Mouse (Mus musculus) forebrain, embryonic 13.5 days (tissue): ENCODE data around the gene Med13l. TPM values are rescaled to one million over a fixed set of nuclear protein-coding genes. Genes with fewer than 3 reads are reported as not detected.

Experiments used
- ATAC-seq: fragments of 200-750 bp; cut with Nextera tagmentation; 2 replicates; pipeline ENCODE4 v1.8.0; 2017
- H3K27ac ChIP-seq: fragments of 300-500 bp; sonication (generic); 2 replicates; pipeline ENCODE4 v1.5.1; 2015; ENCODE audit warnings: inconsistent platforms, mild to moderate bottlenecking, moderate library complexity
- H3K27me3 ChIP-seq: fragments of 300-500 bp; sonication (generic); 2 replicates; pipeline ENCODE4 v1.6.1; 2015; ENCODE audit warnings: mild to moderate bottlenecking, inconsistent platforms
- H3K36me3 ChIP-seq: fragments of 300-500 bp; sonication (generic); 2 replicates; pipeline ENCODE4 v1.6.1; 2015; ENCODE audit warnings: mild to moderate bottlenecking, inconsistent platforms; ENCODE audit not compliant: poor library complexity, severe bottlenecking
- H3K4me1 ChIP-seq: fragments of 300-500 bp; sonication (generic); 2 replicates; pipeline ENCODE4 v1.6.1; 2015; ENCODE audit warnings: inconsistent platforms
- H3K4me2 ChIP-seq: fragments of 300-500 bp; sonication (generic); 2 replicates; pipeline ENCODE4 v1.6.1; 2015; ENCODE audit warnings: inconsistent platforms, mild to moderate bottlenecking, moderate library complexity
- H3K4me3 ChIP-seq: fragments of 300-500 bp; sonication (generic); 2 replicates; pipeline ENCODE4 v1.5.1; 2015; ENCODE audit warnings: mild to moderate bottlenecking, inconsistent platforms
- H3K9ac ChIP-seq: fragments of 300-500 bp; sonication (generic); 2 replicates; pipeline ENCODE4 v1.6.1; 2015; ENCODE audit warnings: mild to moderate bottlenecking, inconsistent platforms
- H3K9me3 ChIP-seq: fragments of 300-500 bp; sonication (generic); replicated peaks from 2 replicates; pipeline ENCODE4 v1.6.1; 2016; ENCODE audit warnings: inconsistent platforms
- whole genome bisulfite sequencing: fragments of 180-500 bp; shearing (Covaris S2); methylation state at CpG from one replicate; pipeline ENCODE4 v1.1.7; 2015; 5-methylcytosine and 5-hydroxymethylcytosine counted together
- polyA plus RNA-seq: library from polyadenylated mRNA; unstranded; fragments of >200 nt; fragmentation: Nextera tagmentation; extraction: Ambion mirVana; gene quantifications from 2 replicates; pipeline ENCODE4 v1.2.1, GENCODE M21; 2015

Med13l gene
- polyA plus RNA-seq, 1 experiment from 2014 or later: 17.8 TPM

DNA sequence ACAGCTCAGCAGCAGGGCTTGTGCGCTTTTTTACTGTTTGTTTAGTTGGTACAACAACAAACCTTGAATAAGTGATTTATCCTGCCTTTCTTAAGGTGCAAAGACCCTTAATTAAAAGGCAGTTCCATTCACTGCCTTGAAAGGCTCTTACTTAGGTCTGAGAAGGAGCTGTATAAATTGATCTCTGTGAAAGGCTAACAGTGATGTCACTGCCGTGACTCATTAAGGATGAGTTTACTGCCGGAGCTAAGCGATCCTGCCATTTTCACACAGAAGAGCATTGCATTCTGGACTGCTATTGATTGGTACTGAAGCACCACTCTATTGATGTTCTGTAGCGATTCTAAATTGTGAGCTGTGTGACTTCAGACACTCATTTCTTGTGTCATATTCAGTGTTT, 113.4 kb downstream of the Med13l start:
- peak overlapping the region; percentile 12; the same call in 1 of the 2 replicates for H3K4me2 ChIP-seq
- no peak overlapping the region for H3K9ac ChIP-seq
- no peaks in the 10 kb centered on the region for H3K9me3 ChIP-seq
- no peaks in the 10 kb centered on the region for H3K27me3 ChIP-seq
- peaks cover 78% of the 10 kb centered on the region for H3K4me1 ChIP-seq
- peak overlapping the region; percentile 22; the same call in 1 of the 2 replicates for H3K27ac ChIP-seq
- no peaks in the 10 kb centered on the region for H3K36me3 ChIP-seq
- ATAC-seq: no peak; the same call in 1 of the 2 replicates
- no peak overlapping the region for H3K4me3 ChIP-seq
- 8% methylated on average over 5 of the region's 5 CpGs for WGBS

DNA sequence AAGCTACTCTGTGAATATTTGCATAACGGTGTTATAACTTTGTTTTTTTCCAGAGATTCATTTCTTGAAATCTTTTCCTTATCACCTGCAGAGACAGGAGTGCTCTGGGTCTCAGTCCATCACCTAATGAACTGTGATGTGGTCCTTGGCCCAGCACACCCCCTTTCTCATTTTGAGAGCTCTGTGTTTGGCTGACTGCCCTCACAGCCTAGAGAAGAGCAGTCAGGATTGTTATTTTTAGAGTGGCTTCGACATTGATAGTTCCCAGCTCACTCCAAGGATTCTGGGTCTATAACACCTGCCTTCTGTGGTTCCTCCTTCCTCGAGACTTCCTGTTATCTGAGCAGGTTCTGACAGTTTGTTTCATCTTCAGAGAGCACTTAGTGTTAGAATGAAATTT, 113.8 kb downstream of the Med13l start:
- WGBS: 37% methylated on average over 3 of the region's 3 CpGs
- H3K4me2 ChIP-seq: 0 out of 2 replicates have a peak overlapping the region, but pooled peaks have one; percentile 12
- H3K9me3 ChIP-seq: no peaks in the 10 kb centered on the region
- H3K27me3 ChIP-seq: no peaks in the 10 kb centered on the region
- H3K36me3 ChIP-seq: no peaks in the 10 kb centered on the region
- no peak for ATAC-seq
- H3K4me1 ChIP-seq: peaks cover 78% of the 10 kb centered on the region
- no peak overlapping the region for H3K9ac ChIP-seq
- no peak overlapping the region for H3K27ac ChIP-seq
- H3K4me3 ChIP-seq: no peak overlapping the region

DNA sequence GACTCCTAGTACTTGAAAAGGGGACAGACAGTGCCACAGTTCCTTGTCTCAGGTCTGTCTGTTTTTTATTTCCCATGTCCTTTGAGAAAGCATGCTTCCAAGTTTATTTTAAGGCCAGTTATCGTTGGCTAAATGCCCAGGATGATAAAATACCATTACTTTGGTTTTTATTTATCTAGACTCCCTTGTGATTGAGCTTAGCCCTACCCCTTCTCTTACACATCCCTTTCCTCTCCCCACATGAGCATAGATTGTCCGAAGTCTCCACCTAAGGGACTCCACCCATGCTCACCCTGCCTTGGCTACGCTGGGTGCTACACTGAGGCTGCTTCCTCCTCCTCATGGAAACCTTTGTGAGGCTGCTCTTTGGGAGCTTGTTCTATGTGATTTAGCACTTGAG, 115.2 kb downstream of the Med13l start:
- Histone ChIP-seq H3K27ac (no peak overlapping the region), H3K4me1 (peaks cover 69% of the 10 kb centered on the region), H3K36me3 (peaks cover 2% of the 10 kb centered on the region; the same call in 1 of the 2 replicates), H3K9me3 (no peaks in the 10 kb centered on the region), H3K4me3 (no peak overlapping the region), H3K9ac (no peak overlapping the region), H3K4me2 (no peak overlapping the region), H3K27me3 (no peaks in the 10 kb centered on the region)
- 90% methylated on average over 3 of the region's 3 CpGs for WGBS
- ATAC-seq: no peak

DNA sequence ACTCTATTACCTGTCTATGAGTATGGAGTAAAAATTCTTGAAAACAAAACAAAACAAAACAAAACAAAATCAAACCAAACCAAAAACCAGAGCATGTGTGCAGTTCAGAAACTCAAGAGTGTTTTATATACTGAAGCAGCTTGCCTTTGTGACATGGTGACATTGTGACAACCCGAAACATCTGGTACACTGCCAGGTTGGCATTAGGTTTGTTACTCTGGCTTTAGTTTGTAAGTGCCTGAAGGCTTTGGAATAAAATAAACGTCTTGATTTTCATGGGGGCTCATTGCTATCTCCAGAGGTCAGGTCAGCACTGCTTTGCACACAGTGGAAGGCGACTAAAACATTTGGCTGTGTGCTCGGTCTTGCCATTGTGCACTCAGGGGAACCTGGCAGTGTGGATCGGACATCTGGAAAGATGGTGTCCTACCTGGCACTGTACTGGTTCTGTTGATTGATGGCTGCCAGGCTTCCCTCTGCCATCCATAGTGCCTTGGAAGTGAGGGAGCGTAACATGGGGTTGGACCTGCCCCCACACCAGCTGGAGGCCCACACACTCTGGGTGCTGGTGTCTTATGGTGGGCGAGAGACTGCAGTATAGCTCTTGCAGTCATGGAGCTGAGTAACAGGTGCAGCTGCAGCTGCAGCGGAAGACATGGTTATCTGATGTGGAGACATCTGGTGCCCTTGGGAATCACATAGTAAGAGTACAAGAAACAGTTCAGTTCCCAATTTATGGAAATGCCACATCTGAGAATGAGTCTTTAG, 115.9 kb downstream of the Med13l start:
- Histone ChIP-seq H3K4me1 (peaks cover 63% of the 10 kb centered on the region), H3K9ac (no peak overlapping the region), H3K27me3 (no peaks in the 10 kb centered on the region), H3K9me3 (no peaks in the 10 kb centered on the region), H3K36me3 (peaks cover 7% of the 10 kb centered on the region; the same call in 1 of the 2 replicates), H3K27ac (no peak overlapping the region), H3K4me2 (no peak overlapping the region), H3K4me3 (no peak overlapping the region)
- whole genome bisulfite sequencing: 86% methylated on average over 8 of the region's 8 CpGs
- no peak for ATAC-seq

DNA sequence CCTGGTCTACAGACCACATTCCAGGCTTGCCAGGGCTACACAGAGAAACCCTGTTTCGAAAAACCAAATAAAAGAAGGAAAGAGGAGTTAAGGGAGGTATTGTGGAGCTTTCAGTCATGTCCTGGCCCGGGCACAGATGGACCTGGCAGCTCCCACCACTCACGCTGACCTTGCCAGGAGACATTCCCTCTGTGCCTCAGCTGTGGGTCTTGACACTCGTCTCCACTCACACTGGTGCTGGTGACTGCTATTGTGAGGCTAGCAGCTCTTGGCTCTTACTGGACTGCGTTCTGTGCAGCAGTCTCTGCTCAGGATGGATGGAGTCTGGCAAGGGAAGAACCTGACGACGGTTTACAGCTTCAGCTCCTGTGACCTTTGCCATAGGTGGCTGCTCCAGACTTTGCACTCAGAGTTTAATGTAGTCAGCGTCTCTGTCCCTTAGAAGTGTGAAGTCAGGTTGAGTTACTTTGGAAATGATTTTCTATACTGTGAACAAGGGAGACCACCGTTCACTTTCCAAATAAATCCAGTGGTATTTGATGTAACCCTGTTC, 118.9 kb downstream of the Med13l start:
- no peak overlapping the region for H3K27ac ChIP-seq
- H3K27me3 ChIP-seq: no peaks in the 10 kb centered on the region
- no peak overlapping the region for H3K9ac ChIP-seq
- H3K4me3 ChIP-seq: no peak overlapping the region
- no peaks in the 10 kb centered on the region for H3K9me3 ChIP-seq
- no peak for ATAC-seq
- 74% methylated on average over 9 of the region's 9 CpGs for WGBS
- peaks cover 33% of the 10 kb centered on the region for H3K4me1 ChIP-seq
- peaks cover 16% of the 10 kb centered on the region for H3K36me3 ChIP-seq
- no peak overlapping the region for H3K4me2 ChIP-seq

DNA sequence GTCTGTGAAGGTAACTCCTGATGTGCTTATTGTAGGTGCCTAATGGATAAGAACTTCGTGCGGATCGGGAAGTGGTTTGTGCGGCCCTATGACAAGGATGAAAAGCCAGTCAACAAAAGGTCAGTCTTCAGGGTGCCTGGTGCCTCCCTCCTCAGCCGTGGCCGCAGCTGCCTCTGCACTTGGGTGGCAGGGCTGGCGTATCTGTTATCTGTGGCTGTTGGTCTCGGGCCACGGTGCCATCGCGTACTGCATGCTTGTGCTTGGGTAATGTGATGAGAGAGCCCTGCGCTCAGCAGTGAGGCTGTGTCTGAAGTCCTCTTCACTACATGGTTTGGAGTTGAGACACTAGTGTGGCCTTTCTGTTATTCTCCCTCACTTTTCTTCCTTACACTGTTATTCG, 120.4 kb downstream of the Med13l start:
- ATAC-seq: no peak
- no peaks in the 10 kb centered on the region for H3K27me3 ChIP-seq
- 92% methylated on average over 13 of the region's 13 CpGs for WGBS

DNA sequence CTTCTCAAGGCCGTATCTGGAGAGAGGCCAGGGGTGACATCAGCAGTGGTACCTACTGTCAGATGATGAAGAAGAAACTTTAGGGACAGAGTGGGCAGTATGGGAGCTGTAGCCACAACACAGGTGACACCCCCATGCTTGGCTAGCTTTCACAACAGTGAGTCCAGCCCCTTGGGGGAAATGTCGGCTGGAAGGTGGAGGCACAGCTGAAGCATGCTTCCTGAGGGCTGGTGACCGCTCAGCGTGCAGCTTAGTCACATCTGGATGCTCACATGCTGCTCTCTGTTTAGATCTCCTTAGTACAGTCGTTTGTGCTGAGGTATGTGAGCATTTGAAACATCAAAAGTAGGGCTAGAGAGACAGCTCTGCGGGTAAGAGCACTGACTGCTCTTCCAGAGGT, 121.5 kb downstream of the Med13l start:
- H3K9me3 ChIP-seq: no peaks in the 10 kb centered on the region
- 89% methylated on average over 6 of the region's 6 CpGs for WGBS
- no peak overlapping the region for H3K9ac ChIP-seq
- peaks cover 16% of the 10 kb centered on the region for H3K36me3 ChIP-seq
- ATAC-seq: no peak
- no peaks in the 10 kb centered on the region for H3K27me3 ChIP-seq
- no peak overlapping the region for H3K27ac ChIP-seq
- no peak overlapping the region for H3K4me2 ChIP-seq
- peaks cover 19% of the 10 kb centered on the region for H3K4me1 ChIP-seq
- no peak overlapping the region for H3K4me3 ChIP-seq

More for the DNA sequence above, 120.4 kb downstream of the Med13l start:
- H3K4me3 ChIP-seq: no peak overlapping the region
- no peak overlapping the region for H3K27ac ChIP-seq
- no peak overlapping the region for H3K4me2 ChIP-seq
- H3K9ac ChIP-seq: no peak overlapping the region
- no peaks in the 10 kb centered on the region for H3K9me3 ChIP-seq
- peaks cover 16% of the 10 kb centered on the region for H3K36me3 ChIP-seq
- H3K4me1 ChIP-seq: peaks cover 22% of the 10 kb centered on the region

DNA sequence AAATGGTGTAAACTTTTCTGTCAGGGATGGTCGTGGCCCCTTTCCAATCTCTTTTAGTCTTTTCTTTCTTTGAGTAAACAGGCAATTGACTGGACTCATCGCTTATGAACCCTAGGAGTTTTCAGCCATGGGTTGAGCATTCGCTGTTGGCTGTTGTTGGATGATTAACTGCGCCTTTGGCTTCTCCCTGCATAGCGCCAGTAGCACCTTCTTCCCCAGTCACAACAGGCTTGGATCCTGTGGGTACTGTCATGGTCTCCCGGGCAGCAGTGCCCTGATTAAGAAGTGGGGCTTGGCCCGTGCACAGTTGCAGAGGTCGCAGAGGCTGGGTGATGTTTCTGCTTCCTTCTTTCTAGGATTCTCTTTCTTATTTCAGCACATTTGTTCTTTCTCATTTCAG, 124.7 kb downstream of the Med13l start:
- no peak overlapping the region for H3K4me2 ChIP-seq
- H3K27me3 ChIP-seq: no peaks in the 10 kb centered on the region
- peaks cover 22% of the 10 kb centered on the region for H3K4me1 ChIP-seq
- ATAC-seq: no peak
- H3K4me3 ChIP-seq: no peak overlapping the region
- no peak overlapping the region for H3K27ac ChIP-seq
- no peak overlapping the region for H3K9ac ChIP-seq
- WGBS: 84% methylated on average over 8 of the region's 8 CpGs
- H3K9me3 ChIP-seq: no peaks in the 10 kb centered on the region
- peaks cover 16% of the 10 kb centered on the region for H3K36me3 ChIP-seq

DNA sequence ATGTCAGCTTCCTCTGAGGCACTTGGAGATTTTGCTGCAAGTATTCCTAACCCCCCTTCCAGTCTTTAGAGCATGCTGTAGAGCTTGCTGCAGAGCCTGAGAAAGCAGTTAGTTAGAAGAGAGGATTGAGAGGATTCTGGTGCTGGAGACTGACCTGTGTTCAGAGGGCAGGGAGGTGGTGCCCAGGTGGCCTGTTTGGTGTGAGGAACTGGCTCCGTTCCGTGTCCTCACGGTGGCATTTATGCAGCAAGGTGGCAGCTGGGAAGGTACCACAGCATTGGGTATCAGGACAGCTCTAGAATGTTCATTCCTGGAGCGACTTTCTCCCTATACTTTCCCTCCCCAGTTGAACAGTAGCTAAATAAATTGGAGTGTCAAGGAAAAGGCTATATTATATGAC, 125.5 kb downstream of the Med13l start:
- no peaks in the 10 kb centered on the region for H3K27me3 ChIP-seq
- H3K9me3 ChIP-seq: no peaks in the 10 kb centered on the region
- no peak overlapping the region for H3K27ac ChIP-seq
- ATAC-seq: no peak
- H3K4me2 ChIP-seq: no peak overlapping the region
- WGBS: 93% methylated on average over 4 of the region's 4 CpGs
- no peak overlapping the region for H3K4me3 ChIP-seq
- no peak overlapping the region for H3K9ac ChIP-seq
- peaks cover 22% of the 10 kb centered on the region for H3K4me1 ChIP-seq
- peaks cover 10% of the 10 kb centered on the region for H3K36me3 ChIP-seq

DNA sequence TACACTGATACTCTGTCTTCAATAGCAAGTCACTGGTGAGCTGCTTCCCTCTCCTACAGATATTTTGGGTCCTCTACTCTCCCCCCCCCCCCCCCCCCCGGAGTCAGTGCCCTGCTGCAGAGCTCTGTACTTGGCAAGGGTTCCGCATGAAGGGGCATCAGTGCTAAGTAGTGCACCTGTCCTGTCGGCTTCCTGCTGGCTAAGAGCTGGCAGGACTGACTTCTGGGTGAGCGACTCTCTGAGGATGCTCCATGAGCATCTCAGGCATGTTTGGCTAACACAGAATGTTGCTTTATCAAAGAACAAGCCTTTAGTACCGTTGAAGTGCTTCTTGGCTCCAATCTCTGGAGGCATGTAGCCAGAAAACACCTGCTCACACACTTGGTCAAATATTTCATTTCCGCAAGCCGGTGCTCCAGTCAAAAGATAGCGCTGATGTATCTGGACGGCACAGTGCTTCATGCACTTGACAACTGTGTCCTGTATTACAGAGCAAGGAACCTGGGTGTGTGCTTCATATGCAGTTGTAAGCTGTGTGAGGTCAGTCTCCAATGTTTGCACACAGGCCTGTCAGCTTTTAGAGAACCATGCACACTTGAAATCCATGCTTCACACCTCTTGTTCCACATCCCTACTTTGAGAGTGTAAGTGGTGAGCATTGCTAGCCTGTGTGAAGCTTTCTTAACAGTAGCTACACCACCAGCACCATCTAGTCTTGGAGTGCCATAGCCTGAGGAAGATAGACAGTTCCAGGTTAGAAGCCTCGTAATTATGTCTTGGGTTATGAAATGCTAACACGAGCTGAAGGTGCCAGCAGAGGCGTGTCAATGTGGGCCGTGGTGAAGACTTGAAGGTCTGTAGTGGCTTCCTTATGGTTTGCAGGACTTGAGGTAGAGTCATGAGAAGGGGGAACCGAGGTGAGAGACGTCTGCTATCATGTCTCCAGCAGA, 128.7 kb downstream of the Med13l start:
- Histone ChIP-seq H3K27ac (no peak overlapping the region), H3K27me3 (no peaks in the 10 kb centered on the region), H3K4me2 (no peak overlapping the region), H3K9ac (no peak overlapping the region), H3K9me3 (no peaks in the 10 kb centered on the region), H3K4me1 (peaks cover 37% of the 10 kb centered on the region), H3K36me3 (no peaks in the 10 kb centered on the region), H3K4me3 (no peak overlapping the region)
- no peak for ATAC-seq
- WGBS: 85% methylated on average over 14 of the region's 15 CpGs

DNA sequence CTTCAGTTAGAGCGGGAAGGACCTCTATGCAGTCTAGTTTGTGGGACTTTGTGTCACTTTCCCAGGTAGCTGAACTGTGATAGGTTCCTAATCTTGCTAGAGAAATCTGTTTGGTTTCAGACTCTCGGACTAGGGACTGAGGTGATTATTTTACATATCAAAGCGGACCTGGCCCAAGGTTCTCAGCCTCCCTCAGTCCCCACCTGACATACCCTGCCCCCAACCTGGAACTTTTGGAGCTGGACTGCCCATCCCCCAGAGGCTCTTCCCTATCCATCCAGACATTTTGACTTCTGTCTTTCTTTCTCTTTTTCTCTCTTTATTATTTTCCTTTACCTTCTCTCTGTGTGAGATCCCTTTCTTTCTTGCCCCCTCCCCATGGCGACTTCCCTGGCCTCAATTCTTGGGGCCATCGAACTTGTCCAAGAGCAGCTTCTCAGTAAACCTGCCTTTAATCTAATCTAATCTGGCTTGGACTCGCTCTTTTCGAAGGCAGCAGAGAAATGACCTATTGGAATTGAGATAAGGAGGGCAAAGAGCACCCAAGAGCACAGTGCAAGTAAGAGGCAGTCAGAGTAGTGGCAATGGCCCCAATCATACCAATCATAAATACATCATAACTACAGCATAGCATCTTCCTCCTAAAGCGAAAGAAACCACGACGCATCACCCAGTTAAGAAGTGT, 130.7 kb downstream of the Med13l start:
- Histone ChIP-seq H3K27ac (0 out of 2 replicates have a peak overlapping the region, but pooled peaks have one; percentile 22), H3K4me1 (peaks cover 48% of the 10 kb centered on the region)
- 86% methylated on average over 10 of the region's 10 CpGs for WGBS

More for the DNA sequence above, 130.7 kb downstream of the Med13l start:
- Histone ChIP-seq H3K36me3 (no peaks in the 10 kb centered on the region), H3K9ac (no peak overlapping the region), H3K4me3 (no peak overlapping the region), H3K27me3 (no peaks in the 10 kb centered on the region), H3K9me3 (no peaks in the 10 kb centered on the region), H3K4me2 (no peak overlapping the region)
- no peak for ATAC-seq
